ENCODE assay signal across 9 mouse cellular contexts in the genomic region with DNA sequence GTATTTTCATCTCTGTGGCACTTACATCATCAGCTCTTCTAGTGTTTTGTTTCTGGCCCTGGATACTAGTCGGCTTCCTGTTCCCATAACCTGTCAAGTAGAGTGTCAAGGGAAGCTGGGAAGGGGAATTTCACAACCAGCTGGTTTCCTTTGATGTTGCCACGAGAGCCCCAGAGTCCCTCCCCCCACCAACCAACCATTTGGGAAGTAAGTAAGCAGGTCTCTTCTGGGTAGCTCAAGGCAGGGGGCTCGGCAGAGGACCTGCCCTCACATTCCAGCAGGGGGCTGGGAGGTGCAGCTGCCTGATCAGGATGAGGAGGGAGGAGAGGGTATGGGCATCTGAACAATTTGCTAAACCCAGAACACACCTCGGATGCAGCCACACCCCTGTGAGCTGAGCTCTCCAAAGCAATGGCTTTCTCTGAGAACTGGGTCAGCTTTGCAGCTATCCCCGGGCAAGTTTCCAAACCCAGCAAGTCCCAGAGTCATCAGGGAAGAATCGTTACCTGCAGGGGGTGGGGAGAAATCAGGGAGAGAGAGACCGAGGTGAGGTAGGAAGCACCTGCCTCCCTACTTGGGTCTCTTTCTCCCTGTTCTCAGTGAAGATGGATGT. TPM values are rescaled to one million over a fixed set of nuclear protein-coding genes. Genes with fewer than 3 reads are reported as not detected.
A peak's percentile ranks its signal among the peaks of the same experiment; 100 is the strongest.
DNase-seq lines count a peak whose midpoint lies in the region; ATAC-seq lines count a peak whose summit lies in the region.
"Had no signal": no experiment of that assay in that cellular context is flagged by ENCODE, and none has a peak within 500 bp of the region (broad histone marks: within the 10 kb centered on the region; RNA-seq: fewer than 3 reads in every experiment).

No protein-coding gene starts in this region.

- ATAC-seq in liver, embryonic 11.5 days (replicated peaks; ENCODE audit: low FRiP score) = no peak
- no peak for ATAC-seq in liver, embryonic 12.5 days
- ATAC-seq in kidney, embryonic 14.5 days (ENCODE audit: low FRiP score, low TSS enrichment) = no peak
- ATAC-seq in monocyte, adult 5-6 weeks (replicated peaks; ENCODE audit: insufficient number of reproducible peaks, low FRiP score, low TSS enrichment, poor library complexity, severe bottlenecking) = no peak
- no peak for ATAC-seq in forebrain, embryonic 14.5 days

- no peak overlapping the region for H3K4me3 ChIP-seq in liver, embryonic 11.5 days (ENCODE audit: low read depth, low read length)
- H3K4me3 ChIP-seq in liver, embryonic 12.5 days = no peak overlapping the region
- H3K4me3 ChIP-seq in kidney, embryonic 14.5 days (ENCODE audit: low read length) = no peak overlapping the region
- no peak overlapping the region for H3K4me3 ChIP-seq in forebrain, embryonic 14.5 days (ENCODE audit: low read depth, low read length)

- H3K9me3 ChIP-seq in liver, embryonic 11.5 days (ENCODE audit: control insufficient read depth, low read length) = no peaks in the 10 kb centered on the region
- H3K9me3 ChIP-seq in liver, embryonic 12.5 days (replicated peaks) = no peaks in the 10 kb centered on the region
- no peaks in the 10 kb centered on the region for H3K9me3 ChIP-seq in kidney, embryonic 14.5 days (ENCODE audit: control insufficient read depth, low read length)
- no peaks in the 10 kb centered on the region for H3K9me3 ChIP-seq in forebrain, embryonic 14.5 days (replicated peaks; ENCODE audit: control insufficient read depth, low read length)

- no peak overlapping the region for H3K9ac ChIP-seq in liver, embryonic 11.5 days (ENCODE audit: low read depth, low read length)
- H3K9ac ChIP-seq in liver, embryonic 12.5 days = no peak overlapping the region
- H3K9ac ChIP-seq in kidney, embryonic 14.5 days (ENCODE audit: low read depth, low read length) = no peak overlapping the region
- H3K9ac ChIP-seq in forebrain, embryonic 14.5 days (ENCODE audit: low read length) = no peak overlapping the region

- no peaks in the 10 kb centered on the region; the same call in 1 of the 2 replicates for H3K36me3 ChIP-seq in liver, embryonic 11.5 days (ENCODE audit: control insufficient read depth, insufficient read depth, low read length)
- peaks cover 1% of the 10 kb centered on the region; the same call in 1 of the 2 replicates for H3K36me3 ChIP-seq in liver, embryonic 12.5 days
- peaks cover 2% of the 10 kb centered on the region for H3K36me3 ChIP-seq in kidney, embryonic 14.5 days (ENCODE audit: control insufficient read depth, insufficient read depth, low read length)
- H3K36me3 ChIP-seq in forebrain, embryonic 14.5 days (ENCODE audit: control insufficient read depth, insufficient read depth, low read length) = peaks cover 1% of the 10 kb centered on the region

- intact Hi-C loops in gastrocnemius, postnatal 14 days (cut with DNase I; ENCODE audit: low total_unique reads) = loop anchor here (5.0 to 10.0 kb wide), 2 partner anchors 67 to 150 kb away; no protein-coding TSS in a partner anchor

- peaks cover 11% of the 10 kb centered on the region for H3K4me1 ChIP-seq in liver, embryonic 11.5 days (replicated peaks; ENCODE audit: control insufficient read depth, insufficient read depth, low read length)
- H3K4me1 ChIP-seq in liver, embryonic 12.5 days = peaks cover 13% of the 10 kb centered on the region
- H3K4me1 ChIP-seq in kidney, embryonic 14.5 days (ENCODE audit: control insufficient read depth, insufficient read depth, low read length) = peaks cover 40% of the 10 kb centered on the region
- H3K4me1 ChIP-seq in forebrain, embryonic 14.5 days (ENCODE audit: control insufficient read depth, insufficient read depth, low read length) = peaks cover 20% of the 10 kb centered on the region

- 7% methylated on average over 7 of the region's 7 CpGs for WGBS in liver, embryonic 11.5 days
- WGBS in liver, embryonic 12.5 days (ENCODE audit: insufficient replicate concordance) = 16% methylated on average over 7 of the region's 7 CpGs
- WGBS in kidney, embryonic 14.5 days = 7% methylated on average over 7 of the region's 7 CpGs
- 11% methylated on average over 7 of the region's 7 CpGs for WGBS in forebrain, embryonic 14.5 days

- DNase-seq in liver, embryonic 11.5 days (ENCODE audit: low spot score) = no peak
- peak; percentile 74 for DNase-seq in embryo, embryonic 11 days
- peak; percentile 79 for DNase-seq in mesoderm, embryonic 11.5 days (ENCODE audit: low read depth, low spot score)
- no peak for DNase-seq in forebrain, embryonic 14.5 days (ENCODE audit: low spot score)
- no peak for DNase-seq in gastrocnemius, postnatal 14 days

- peaks cover 42% of the 10 kb centered on the region for H3K27me3 ChIP-seq in liver, embryonic 11.5 days (replicated peaks; ENCODE audit: control insufficient read depth, insufficient read depth, low read length)
- peaks cover 62% of the 10 kb centered on the region for H3K27me3 ChIP-seq in liver, embryonic 12.5 days (replicated peaks)
- no peaks in the 10 kb centered on the region for H3K27me3 ChIP-seq in kidney, embryonic 14.5 days (ENCODE audit: control insufficient read depth, insufficient read depth, low read length)
- no peaks in the 10 kb centered on the region for H3K27me3 ChIP-seq in forebrain, embryonic 14.5 days (replicated peaks; ENCODE audit: control insufficient read depth, insufficient read depth, low read length)

- no peak overlapping the region for H3K27ac ChIP-seq in liver, embryonic 11.5 days (ENCODE audit: low read depth, low read length)
- H3K27ac ChIP-seq in liver, embryonic 12.5 days = no peak overlapping the region
- no peak overlapping the region for H3K27ac ChIP-seq in kidney, embryonic 14.5 days (ENCODE audit: low read depth, low read length)
- H3K27ac ChIP-seq in forebrain, embryonic 14.5 days (ENCODE audit: low read depth, low read length) = no peak overlapping the region
- H3K27ac ChIP-seq: macrophage had no signal

- peak overlapping the region; percentile 6; the same call in 1 of the 2 replicates for H3K4me2 ChIP-seq in liver, embryonic 11.5 days
- no peak overlapping the region for H3K4me2 ChIP-seq in liver, embryonic 12.5 days
- H3K4me2 ChIP-seq in kidney, embryonic 14.5 days (replicated peaks; ENCODE audit: low read depth, low read length) = 0 out of 2 replicates have a peak overlapping the region, but pooled peaks have one; percentile 5
- no peak overlapping the region for H3K4me2 ChIP-seq in forebrain, embryonic 14.5 days (ENCODE audit: low read length)

RNA-seq across cellular contexts. Expression of a gene that starts 1.5 kb away (rescaled TPM):
- 17.4 and 18.8 TPM in 2 replicates for polyA plus RNA-seq in liver, embryonic 11.5 days (2014; fragmentation: Nextera tagmentation; extraction: Ambion mirVana)
- polyA plus RNA-seq in liver, embryonic 12.5 days (2016; fragmentation: Nextera tagmentation; extraction: Ambion mirVana) = 10.4 and 11.5 TPM in 2 replicates
- 20.8 and 30.1 TPM in 2 replicates for polyA plus RNA-seq in kidney, embryonic 14.5 days (2014; fragmentation: Nextera tagmentation; extraction: Ambion mirVana)
- total RNA-seq in monocyte, adult 5-6 weeks (2017) = 1.9 TPM in 1 of 3 replicates, not detected in the others
- 30.4 and 44.0 TPM in 2 replicates for polyA plus RNA-seq in forebrain, embryonic 14.5 days (2014; fragmentation: Nextera tagmentation; extraction: Ambion mirVana)
- total RNA-seq in gastrocnemius, postnatal 14 days (2021) = 10 to 100 TPM; 19.4 to 25.0 TPM

Comparison
In these comparisons a context has a peak if more than half of its experiments do, and no peak if none do; other contexts are left out.
1. H3K4me2 ChIP-seq: peak in liver, embryonic 11.5 days (single experiment) and kidney, embryonic 14.5 days (single experiment); none in liver, embryonic 12.5 days (single experiment) and forebrain, embryonic 14.5 days (single experiment).
2. DNase-seq: peak in embryo, embryonic 11 days (single experiment) and mesoderm, embryonic 11.5 days (single experiment); none in liver, embryonic 11.5 days (single experiment), forebrain, embryonic 14.5 days (single experiment) and gastrocnemius, postnatal 14 days (single experiment).